In the genomic region with DNA sequence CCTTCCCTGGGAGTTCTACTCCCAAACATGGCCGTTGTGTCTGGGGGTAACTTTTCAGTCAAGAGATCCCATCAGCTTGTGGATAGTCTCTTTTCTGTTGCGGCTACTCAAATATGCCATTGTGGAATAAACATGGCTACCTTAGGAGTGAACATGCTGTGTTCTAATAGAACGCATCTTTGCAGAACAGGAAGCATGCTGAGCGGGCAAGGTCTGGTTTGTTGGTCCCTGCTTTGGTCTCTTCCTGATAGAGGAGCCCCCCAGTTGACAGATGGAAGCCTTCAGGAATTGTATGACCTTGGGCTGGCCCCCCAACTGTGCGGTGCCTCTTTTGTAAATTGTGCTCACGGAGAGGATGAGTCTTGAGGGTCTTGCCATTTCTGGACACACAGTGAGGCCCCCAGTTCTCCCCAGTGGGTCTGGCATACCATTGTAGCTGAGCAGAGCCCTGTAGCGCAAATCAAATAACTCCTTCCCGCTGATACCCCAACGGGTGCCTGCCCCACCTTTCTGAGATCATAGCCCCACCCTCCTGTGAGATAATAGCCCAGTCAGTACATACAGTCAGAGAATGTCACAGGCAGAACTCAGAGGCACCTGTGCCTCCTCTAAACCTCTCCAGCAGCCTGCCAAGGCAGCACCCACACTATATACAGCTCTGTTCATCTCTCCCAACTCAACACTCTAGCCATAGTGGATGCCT, we compare ENCODE assay signal across 16 mouse cellular contexts. TPM values are rescaled to one million over a fixed set of nuclear protein-coding genes. Genes with fewer than 3 reads are reported as not detected.
A peak's percentile ranks its signal among the peaks of the same experiment; 100 is the strongest.
DNase-seq lines count a peak whose midpoint lies in the region; ATAC-seq and TF ChIP-seq lines count a peak whose summit lies in the region.
"Had no signal": no experiment of that assay in that cellular context is flagged by ENCODE, and none has a peak within 500 bp of the region (broad histone marks: within the 10 kb centered on the region; RNA-seq: fewer than 3 reads in every experiment).

No protein-coding gene starts in this region.

- intact Hi-C loops in gastrocnemius, adult 2 months (cut with DNase I) = no loop called here

- peak overlapping the region; percentile 92 for H3K4me2 ChIP-seq in liver, embryonic 14.5 days (ENCODE audit: low read depth)
- H3K4me2 ChIP-seq: embryonic facial prominence, embryonic 13.5 days had no signal

- 47% methylated on average over 9 of the region's 9 CpGs for WGBS in liver, embryonic 14.5 days (ENCODE audit: insufficient replicate concordance)

- H3K4me3 ChIP-seq in gastrocnemius, adult 2 months = no peak overlapping the region
- peak overlapping the region in 1 of 2 experiments; percentile 25; a peak in 2 of 4 replicates for H3K4me3 ChIP-seq in liver, embryonic 14.5 days (ENCODE audit: insufficient read depth in 1 of 2, low read depth in 2 of 2, low read length in 2 of 2)
- H3K4me3 ChIP-seq: embryonic facial prominence, embryonic 13.5 days had no signal

- no peak overlapping the region for H3K27ac ChIP-seq in gastrocnemius, adult 2 months
- peak overlapping the region; percentile 23 for H3K27ac ChIP-seq in liver, embryonic 14.5 days
- H3K27ac ChIP-seq: embryonic facial prominence, embryonic 13.5 days; hindbrain, postnatal 0 days had no signal

- TF ChIP-seq EP300 in liver, embryonic 14.5 days (IDR thresholded peaks at IDR 0.05; ENCODE audit: low read depth) = no peak

- ATAC-seq in liver, embryonic 14.5 days (ENCODE audit: insufficient read depth) = peak; percentile 16; the same call in 1 of the 2 replicates
- ATAC-seq: hindbrain, postnatal 0 days; lung, postnatal 0 days had no signal

- H3K27me3 ChIP-seq in liver, embryonic 14.5 days (ENCODE audit: control insufficient read depth, insufficient read depth, low read length) = no peaks in the 10 kb centered on the region
- H3K27me3 ChIP-seq: embryonic facial prominence, embryonic 13.5 days had no signal

- peak overlapping the region; percentile 53 for H3K9ac ChIP-seq in liver, embryonic 14.5 days (replicated peaks)
- H3K9ac ChIP-seq: embryonic facial prominence, embryonic 13.5 days had no signal

- H3K36me3 ChIP-seq in liver, embryonic 14.5 days (replicated peaks; ENCODE audit: control insufficient read depth, insufficient read depth, low read depth) = no peaks in the 10 kb centered on the region; the same call in 1 of the 2 replicates

- no peaks in the 10 kb centered on the region for H3K9me3 ChIP-seq in liver, embryonic 14.5 days (ENCODE audit: control insufficient read depth, low read length)
- H3K9me3 ChIP-seq: embryonic facial prominence, embryonic 13.5 days had no signal

- peaks cover 76 to 86% of the 10 kb centered on the region in 2 experiments for H3K4me1 ChIP-seq in liver, embryonic 14.5 days (replicated peaks; ENCODE audit: control insufficient read depth in 2 of 2, insufficient read depth in 2 of 2, low read length in 1 of 2)

- TF ChIP-seq CTCF in gastrocnemius, adult 2 months (IDR thresholded peaks at IDR 0.05) = no peak
- TF ChIP-seq CTCF in liver, embryonic 14.5 days (IDR thresholded peaks at IDR 0.05; ENCODE audit: low read depth) = no peak

- peak; percentile 16 for DNase-seq in gastrocnemius, adult 2 months
- no peak for DNase-seq in gastrocnemius, adult 8-10 months (ENCODE audit: low spot score in 2 of 2)
- DNase-seq in thymus, postnatal 4 days = peak; percentile 11
- no peak for DNase-seq in thymus, postnatal 25 days
- peak in 1 of 3 experiments; percentile 59 for DNase-seq in liver, embryonic 14.5 days (ENCODE audit: low read depth in 3 of 3, low spot score in 3 of 3)
- no peak for DNase-seq in layer of hippocampus, adult 9-10 months (ENCODE audit: low spot score)
- DNase-seq in adrenal gland, adult 8-10 months = no peak
- no peak for DNase-seq in retina, postnatal 1 day
- DNase-seq: adrenal gland, postnatal 10 days; cerebellum, adult 8-10 months; kidney, postnatal 14 days; midbrain, embryonic 14.5 days; right cerebral cortex, postnatal 4 days had no signal

RNA-seq across cellular contexts. Expression of a gene that starts 12.3 kb away (rescaled TPM):
- total RNA-seq in gastrocnemius, adult 2 months (2021) = 1 to 10 TPM; 5.1 to 6.4 TPM
- 1 to 10 TPM; 2.3 to 3.5 (median 3.2) TPM for total RNA-seq in gastrocnemius, adult 8-10 months (2022)
- polyA plus RNA-seq in liver, embryonic 14.5 days (2012; rRNA removed) = 11.8 and 13.1 TPM in 2 replicates
- polyA plus RNA-seq in liver, embryonic 14.5 days (2014; fragmentation: Nextera tagmentation; extraction: Ambion mirVana) = 13.9 and 17.9 TPM in 2 replicates
- total RNA-seq in adrenal gland, adult 8-10 months (2022) = 10 to 100 TPM; 55.7 to 76.3 (median 61.3) TPM

Comparison
In these comparisons a context has a peak if more than half of its experiments do, and no peak if none do; other contexts are left out.
1. DNase-seq: peak in gastrocnemius, adult 2 months (single experiment) and thymus, postnatal 4 days (single experiment); none in gastrocnemius, adult 8-10 months (0 of 2), thymus, postnatal 25 days (single experiment), layer of hippocampus, adult 9-10 months (single experiment), adrenal gland, adult 8-10 months (single experiment) and retina, postnatal 1 day (single experiment).
2. RNA of a gene that starts 12.3 kb away (total RNA-seq): 55.7 to 76.3 TPM in adrenal gland, adult 8-10 months; 5.1 to 6.4 TPM in gastrocnemius, adult 2 months and 2.3 to 3.5 TPM in gastrocnemius, adult 8-10 months; every median in the first group is over 4 times any median in the second.